Mouse (Mus musculus): ENCODE measurements at regions not wholly inside any gene's neighbourhood (a gene's known extent, or its start where the extent isn't known, plus 50 kb on each side); places are given as distances from the start of the nearest gene placed in this dataset.

DNA sequence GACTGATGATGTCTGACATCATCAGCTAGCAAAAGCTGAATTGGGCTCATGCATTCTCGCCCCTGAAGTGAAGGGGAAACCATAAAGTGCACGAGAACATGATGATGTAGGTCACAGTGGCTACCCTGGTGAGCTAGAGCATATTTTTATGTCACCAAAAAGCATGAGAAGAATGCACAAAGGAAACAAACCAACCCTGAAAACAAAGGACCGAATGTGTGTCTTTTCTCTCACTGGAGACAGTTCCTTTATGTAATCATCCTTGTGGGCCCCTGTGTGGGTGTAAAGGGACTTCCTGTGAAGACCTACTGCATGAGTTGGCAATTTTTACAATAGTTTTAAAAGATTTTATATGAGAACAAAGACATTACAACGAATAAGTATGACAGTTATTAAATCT is 270.2 kb upstream of the Ptger4 start:
- no peak overlapping the region for H3K4me3 ChIP-seq (ENCODE audit: low read depth, low read length)
- no peak overlapping the region for H3K4me2 ChIP-seq (ENCODE audit: low read depth, low read length, severe bottlenecking)
- H3K4me1 ChIP-seq (replicated peaks; ENCODE audit: control insufficient read depth, insufficient read depth, low read length): no peaks in the 10 kb centered on the region
- H3K9me3 ChIP-seq (ENCODE audit: control insufficient read depth, low read length): no peaks in the 10 kb centered on the region
- WGBS: 69% methylated on average over 4 of the region's 4 CpGs
- no peak overlapping the region for H3K27ac ChIP-seq (ENCODE audit: low read depth, low read length)
- no peak overlapping the region for H3K9ac ChIP-seq (ENCODE audit: low read length)
- DNase-seq (ENCODE audit: low spot score): no peak
- ATAC-seq (replicated peaks; ENCODE audit: low FRiP score): no peak
- H3K36me3 ChIP-seq (ENCODE audit: control insufficient read depth, insufficient read depth, low read length): no peaks in the 10 kb centered on the region
- H3K27me3 ChIP-seq (ENCODE audit: control insufficient read depth, insufficient read depth, low read length): no peaks in the 10 kb centered on the region

DNA sequence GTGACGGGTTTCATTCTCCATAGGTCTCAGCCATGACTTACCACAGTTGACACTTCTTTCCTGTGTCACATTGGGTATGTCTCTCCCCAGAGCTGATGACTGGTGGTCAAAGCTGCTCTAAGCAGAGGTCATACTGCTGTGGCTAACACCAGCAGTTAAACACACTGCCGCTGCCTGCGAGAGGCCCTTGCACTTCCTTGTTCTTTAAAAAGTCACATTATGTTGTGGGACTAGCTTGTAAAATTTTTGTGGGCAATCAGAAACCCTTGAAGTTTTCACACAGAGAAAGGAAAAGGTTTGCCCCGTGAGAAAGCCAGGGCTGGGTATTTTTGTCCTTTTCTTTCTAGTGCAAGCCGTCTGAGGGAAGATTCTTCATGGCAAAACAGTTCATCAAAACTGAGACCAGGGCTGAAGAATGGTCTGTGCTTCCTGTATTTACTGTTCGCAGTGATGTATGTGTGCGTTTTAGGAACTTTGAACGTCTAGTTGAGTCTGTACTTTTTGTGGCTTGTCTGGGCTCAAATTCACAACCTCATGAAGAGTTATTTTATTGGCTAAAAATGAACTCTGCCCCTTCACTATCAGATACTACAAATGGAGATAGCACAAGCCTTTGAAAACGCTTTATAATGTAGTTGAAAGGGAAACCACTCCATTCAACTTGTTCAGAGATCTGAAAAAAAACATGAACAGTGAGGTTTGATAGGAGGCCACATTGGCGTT is 273.4 kb upstream of the Ptger4 start:
- H3K36me3 ChIP-seq (ENCODE audit: control insufficient read depth, insufficient read depth, low read length): no peaks in the 10 kb centered on the region
- H3K4me1 ChIP-seq (replicated peaks; ENCODE audit: control insufficient read depth, insufficient read depth, low read length): no peaks in the 10 kb centered on the region
- no peaks in the 10 kb centered on the region for H3K9me3 ChIP-seq (ENCODE audit: control insufficient read depth, low read length)
- no peak overlapping the region for H3K4me2 ChIP-seq (ENCODE audit: low read depth, low read length, severe bottlenecking)
- H3K4me3 ChIP-seq (ENCODE audit: low read depth, low read length): no peak overlapping the region
- WGBS: 85% methylated on average over 10 of the region's 10 CpGs
- DNase-seq (ENCODE audit: low spot score): no peak
- H3K27me3 ChIP-seq (ENCODE audit: control insufficient read depth, insufficient read depth, low read length): no peaks in the 10 kb centered on the region
- no peak overlapping the region for H3K27ac ChIP-seq (ENCODE audit: low read depth, low read length)
- no peak overlapping the region for H3K9ac ChIP-seq (ENCODE audit: low read length)
- no peak for ATAC-seq (replicated peaks; ENCODE audit: low FRiP score)

DNA sequence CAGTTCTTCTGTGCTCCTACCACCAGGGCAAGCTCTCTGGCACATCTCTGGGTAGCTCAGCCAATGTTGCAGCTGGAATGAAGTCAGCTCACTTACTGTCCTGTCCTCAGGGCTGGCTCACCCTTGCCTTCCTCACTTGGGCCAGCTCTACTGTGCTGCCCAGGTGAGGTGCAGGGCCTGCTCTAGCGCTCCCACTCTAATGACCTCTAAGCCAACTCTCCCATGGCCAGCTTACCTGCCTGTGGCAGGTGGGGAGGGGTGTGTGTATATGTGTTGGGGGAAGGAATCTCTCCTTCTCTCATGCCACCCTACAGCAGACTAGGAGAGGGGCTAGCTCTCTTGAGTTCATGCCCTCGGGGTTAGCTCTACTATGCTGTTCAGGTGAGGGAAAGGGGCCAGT is 275.6 kb upstream of the Ptger4 start:
- no peaks in the 10 kb centered on the region for H3K36me3 ChIP-seq (ENCODE audit: control insufficient read depth, insufficient read depth, low read length)
- DNase-seq (ENCODE audit: low spot score) (no peak), ATAC-seq (replicated peaks; ENCODE audit: low FRiP score) (no peak)
- no peak overlapping the region for H3K27ac ChIP-seq (ENCODE audit: low read depth, low read length)
- H3K27me3 ChIP-seq (ENCODE audit: control insufficient read depth, insufficient read depth, low read length): no peaks in the 10 kb centered on the region
- no peak overlapping the region for H3K4me3 ChIP-seq (ENCODE audit: low read depth, low read length)
- no peak overlapping the region for H3K9ac ChIP-seq (ENCODE audit: low read length)
- WGBS: 84% methylated on average over 2 of the region's 2 CpGs
- H3K4me2 ChIP-seq (ENCODE audit: low read depth, low read length, severe bottlenecking): no peak overlapping the region
- H3K4me1 ChIP-seq (replicated peaks; ENCODE audit: control insufficient read depth, insufficient read depth, low read length): no peaks in the 10 kb centered on the region
- no peaks in the 10 kb centered on the region for H3K9me3 ChIP-seq (ENCODE audit: control insufficient read depth, low read length)

DNA sequence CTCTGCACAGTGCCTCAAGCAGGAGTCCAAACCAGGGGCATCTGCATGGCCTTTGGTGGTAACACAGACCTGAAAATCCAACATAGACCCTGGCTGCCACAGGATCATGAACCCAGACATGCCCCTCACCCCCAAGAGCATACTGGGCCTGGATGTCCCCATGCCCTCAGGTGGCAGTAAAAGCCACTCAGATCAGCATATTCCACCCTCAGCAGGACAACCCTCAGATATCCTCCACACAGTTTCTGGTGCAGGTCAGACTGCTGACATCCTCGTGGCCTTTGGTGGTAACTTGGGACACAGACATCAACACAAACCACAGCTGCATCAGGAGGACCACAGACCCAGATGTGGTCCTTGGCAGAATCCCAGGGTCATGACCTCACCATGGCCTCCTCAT is 276.0 kb upstream of the Ptger4 start:
- H3K27me3 ChIP-seq (ENCODE audit: control insufficient read depth, insufficient read depth, low read length): no peaks in the 10 kb centered on the region
- H3K4me1 ChIP-seq (replicated peaks; ENCODE audit: control insufficient read depth, insufficient read depth, low read length): no peaks in the 10 kb centered on the region
- 84% methylated on average over 1 of the region's 1 CpGs for WGBS
- no peak for ATAC-seq (replicated peaks; ENCODE audit: low FRiP score)
- DNase-seq (ENCODE audit: low spot score): no peak
- H3K4me3 ChIP-seq (ENCODE audit: low read depth, low read length): no peak overlapping the region
- H3K9me3 ChIP-seq (ENCODE audit: control insufficient read depth, low read length): no peaks in the 10 kb centered on the region
- no peak overlapping the region for H3K9ac ChIP-seq (ENCODE audit: low read length)
- no peak overlapping the region for H3K4me2 ChIP-seq (ENCODE audit: low read depth, low read length, severe bottlenecking)
- no peaks in the 10 kb centered on the region for H3K36me3 ChIP-seq (ENCODE audit: control insufficient read depth, insufficient read depth, low read length)
- no peak overlapping the region for H3K27ac ChIP-seq (ENCODE audit: low read depth, low read length)

DNA sequence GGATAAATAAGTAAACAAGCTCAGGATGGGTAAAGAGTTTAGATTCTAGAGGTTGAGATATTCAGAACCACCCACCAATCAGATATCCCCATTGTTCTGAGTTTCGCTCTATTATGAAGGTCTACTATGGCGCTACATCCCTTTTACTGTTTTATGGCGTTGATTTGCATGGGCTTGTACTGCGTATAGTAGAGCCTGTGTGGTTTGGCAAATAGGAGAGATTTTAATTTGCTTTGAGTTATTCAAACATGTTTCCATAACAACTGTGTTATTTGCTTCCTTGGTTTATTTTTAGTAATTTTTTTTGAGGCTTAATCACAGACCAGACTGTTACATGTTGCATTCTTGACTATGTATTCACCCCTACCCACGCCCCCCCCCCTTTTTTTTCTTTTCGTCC is 284.6 kb upstream of the Ptger4 start:
- no peaks in the 10 kb centered on the region for H3K36me3 ChIP-seq (ENCODE audit: control insufficient read depth, insufficient read depth, low read length)
- no peak overlapping the region for H3K27ac ChIP-seq (ENCODE audit: low read depth, low read length)
- no peak overlapping the region for H3K4me2 ChIP-seq (ENCODE audit: low read depth, low read length, severe bottlenecking)
- H3K9me3 ChIP-seq (ENCODE audit: control insufficient read depth, low read length): no peaks in the 10 kb centered on the region
- no peak overlapping the region for H3K4me3 ChIP-seq (ENCODE audit: low read depth, low read length)
- DNase-seq (ENCODE audit: low spot score): no peak
- no peaks in the 10 kb centered on the region for H3K4me1 ChIP-seq (replicated peaks; ENCODE audit: control insufficient read depth, insufficient read depth, low read length)
- no peak overlapping the region for H3K9ac ChIP-seq (ENCODE audit: low read length)
- H3K27me3 ChIP-seq (ENCODE audit: control insufficient read depth, insufficient read depth, low read length): no peaks in the 10 kb centered on the region
- no peak for ATAC-seq (replicated peaks; ENCODE audit: low FRiP score)
- WGBS: 92% methylated on average over 6 of the region's 6 CpGs

DNA sequence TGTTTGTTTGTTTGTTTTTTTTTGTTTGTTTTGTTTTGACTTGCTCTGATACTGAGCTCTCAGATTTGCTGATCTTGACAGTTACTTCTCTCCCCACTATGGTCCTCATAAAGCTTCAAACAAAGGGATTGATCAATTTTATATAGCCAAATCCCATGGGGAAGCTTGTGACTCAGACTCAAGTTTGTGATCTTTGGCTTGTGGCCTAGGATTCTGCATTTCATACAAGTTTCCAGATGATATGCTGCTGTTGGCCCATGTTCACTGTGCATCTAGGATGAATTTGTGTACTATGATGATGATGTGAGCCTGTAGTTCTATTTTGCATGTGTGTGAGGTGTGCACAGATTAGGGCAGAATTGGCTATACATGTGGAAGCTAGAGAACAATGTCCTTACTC is 289.7 kb upstream of the Ptger4 start:
- Histone ChIP-seq H3K36me3 (ENCODE audit: control insufficient read depth, insufficient read depth, low read length) (no peaks in the 10 kb centered on the region), H3K4me1 (replicated peaks; ENCODE audit: control insufficient read depth, insufficient read depth, low read length) (no peaks in the 10 kb centered on the region), H3K9ac (ENCODE audit: low read length) (no peak overlapping the region), H3K27ac (ENCODE audit: low read depth, low read length) (no peak overlapping the region), H3K9me3 (ENCODE audit: control insufficient read depth, low read length) (no peaks in the 10 kb centered on the region), H3K4me2 (ENCODE audit: low read depth, low read length, severe bottlenecking) (no peak overlapping the region), H3K4me3 (ENCODE audit: low read depth, low read length) (no peak overlapping the region), H3K27me3 (ENCODE audit: control insufficient read depth, insufficient read depth, low read length) (no peaks in the 10 kb centered on the region)
- ATAC-seq (replicated peaks; ENCODE audit: low FRiP score) (no peak), DNase-seq (ENCODE audit: low spot score) (no peak)

DNA sequence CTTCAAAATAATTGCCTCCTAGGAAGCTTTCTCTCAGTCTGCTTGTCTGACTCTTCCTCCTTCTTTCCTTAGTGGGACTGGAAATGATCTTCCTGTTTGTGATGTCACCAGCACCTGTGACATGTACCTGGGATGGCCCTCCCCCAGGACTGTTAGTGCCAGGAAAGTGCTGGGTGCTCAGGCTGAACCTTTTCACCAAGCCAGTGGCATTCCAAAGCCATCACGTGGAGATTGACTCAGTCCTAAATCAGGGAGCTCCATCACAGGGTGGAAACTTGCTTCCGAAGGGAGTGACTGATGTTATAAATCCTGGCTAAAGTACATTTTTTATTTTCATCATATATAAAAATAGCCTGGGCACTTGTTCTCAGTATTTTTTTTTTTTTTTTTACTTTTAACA is 293.4 kb upstream of the Ptger4 start:
- no peaks in the 10 kb centered on the region for H3K36me3 ChIP-seq (ENCODE audit: control insufficient read depth, insufficient read depth, low read length)
- 69% methylated on average over 2 of the region's 2 CpGs for WGBS
- no peaks in the 10 kb centered on the region for H3K4me1 ChIP-seq (replicated peaks; ENCODE audit: control insufficient read depth, insufficient read depth, low read length)
- no peak overlapping the region for H3K27ac ChIP-seq (ENCODE audit: low read depth, low read length)
- DNase-seq (ENCODE audit: low spot score): no peak
- ATAC-seq (replicated peaks; ENCODE audit: low FRiP score): no peak
- no peak overlapping the region for H3K9ac ChIP-seq (ENCODE audit: low read length)
- no peak overlapping the region for H3K4me2 ChIP-seq (ENCODE audit: low read depth, low read length, severe bottlenecking)
- H3K27me3 ChIP-seq (ENCODE audit: control insufficient read depth, insufficient read depth, low read length): no peaks in the 10 kb centered on the region
- no peak overlapping the region for H3K4me3 ChIP-seq (ENCODE audit: low read depth, low read length)
- no peaks in the 10 kb centered on the region for H3K9me3 ChIP-seq (ENCODE audit: control insufficient read depth, low read length)

DNA sequence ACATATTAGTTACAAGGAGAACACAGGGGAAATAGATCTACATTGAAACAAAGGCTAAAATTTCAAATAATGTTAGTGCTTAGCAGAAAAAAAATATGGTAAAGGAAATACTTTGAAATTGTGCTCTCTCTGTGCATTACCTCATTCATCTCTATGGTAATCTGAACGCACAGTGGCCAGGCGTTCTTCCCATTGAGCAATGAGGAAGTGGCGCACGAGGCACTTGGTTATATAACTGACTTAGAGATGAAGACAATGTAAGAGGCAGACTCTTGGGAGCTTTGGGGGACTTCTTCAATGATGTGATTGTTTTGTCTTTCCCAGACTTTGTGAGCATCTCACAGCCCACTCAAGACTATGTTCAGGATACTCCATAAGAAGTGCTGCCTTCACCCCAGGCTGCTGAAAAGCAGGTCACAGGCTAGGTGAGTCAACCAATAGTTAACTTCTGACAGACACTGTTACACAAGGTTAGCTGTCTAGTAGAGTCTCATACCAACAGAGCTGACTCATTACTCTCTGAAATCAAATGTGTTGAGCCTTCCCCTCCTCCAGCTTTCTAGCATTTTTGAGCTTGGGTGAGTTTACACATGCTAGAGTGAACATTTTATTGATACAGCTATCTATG is 295.4 kb upstream of the Ptger4 start:
- no peak for ATAC-seq (replicated peaks; ENCODE audit: low FRiP score)
- DNase-seq (ENCODE audit: low spot score): no peak
- WGBS: 87% methylated on average over 4 of the region's 4 CpGs

DNA sequence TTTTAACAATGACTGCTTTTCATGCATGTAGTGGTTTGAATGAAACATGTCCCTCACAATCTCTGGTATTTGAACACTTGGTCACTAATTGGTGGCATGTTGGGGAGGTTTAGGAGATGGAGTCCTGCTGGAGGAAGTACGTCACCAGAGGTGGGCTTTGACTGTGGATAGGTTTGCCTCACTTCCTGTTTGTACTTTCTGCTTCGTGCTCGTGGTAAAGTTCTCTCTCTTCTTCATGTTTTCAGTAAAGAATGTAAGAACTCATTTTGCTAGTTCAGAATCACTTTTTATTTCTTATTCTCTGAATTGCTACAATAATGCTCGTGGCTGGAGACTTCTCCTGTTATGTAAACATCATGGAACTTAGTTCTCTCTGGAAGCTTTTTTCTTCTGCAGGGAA is 310.5 kb upstream of the Ptger4 start:
- Histone ChIP-seq H3K4me3 (ENCODE audit: low read depth, low read length) (no peak overlapping the region), H3K27ac (ENCODE audit: low read depth, low read length) (no peak overlapping the region), H3K9ac (ENCODE audit: low read length) (no peak overlapping the region), H3K4me1 (replicated peaks; ENCODE audit: control insufficient read depth, insufficient read depth, low read length) (no peaks in the 10 kb centered on the region), H3K4me2 (ENCODE audit: low read depth, low read length, severe bottlenecking) (no peak overlapping the region), H3K36me3 (ENCODE audit: control insufficient read depth, insufficient read depth, low read length) (no peaks in the 10 kb centered on the region), H3K9me3 (ENCODE audit: control insufficient read depth, low read length) (no peaks in the 10 kb centered on the region), H3K27me3 (ENCODE audit: control insufficient read depth, insufficient read depth, low read length) (no peaks in the 10 kb centered on the region)
- no peak for DNase-seq (ENCODE audit: low spot score)
- 83% methylated on average over 4 of the region's 4 CpGs for WGBS
- no peak for ATAC-seq (replicated peaks; ENCODE audit: low FRiP score)

More for the DNA sequence above, 295.4 kb upstream of the Ptger4 start:
- no peak overlapping the region for H3K27ac ChIP-seq (ENCODE audit: low read depth, low read length)
- no peak overlapping the region for H3K4me3 ChIP-seq (ENCODE audit: low read depth, low read length)
- no peak overlapping the region for H3K9ac ChIP-seq (ENCODE audit: low read length)
- no peaks in the 10 kb centered on the region for H3K36me3 ChIP-seq (ENCODE audit: control insufficient read depth, insufficient read depth, low read length)
- H3K4me2 ChIP-seq (ENCODE audit: low read depth, low read length, severe bottlenecking): no peak overlapping the region
- H3K9me3 ChIP-seq (ENCODE audit: control insufficient read depth, low read length): no peaks in the 10 kb centered on the region
- no peaks in the 10 kb centered on the region for H3K27me3 ChIP-seq (ENCODE audit: control insufficient read depth, insufficient read depth, low read length)
- no peaks in the 10 kb centered on the region for H3K4me1 ChIP-seq (replicated peaks; ENCODE audit: control insufficient read depth, insufficient read depth, low read length)
